Mouse (Mus musculus) embryonic facial prominence, embryonic 14.5 days (tissue): ENCODE results near the gene Acacb. TPM values are rescaled to one million over a fixed set of nuclear protein-coding genes. Genes with fewer than 3 reads are reported as not detected.

ENCODE experiments used
- ATAC-seq: fragments of 200-750 bp; cut with Nextera tagmentation; 2 replicates; pipeline ENCODE4 v1.8.0; 2017; ENCODE audit warnings: low read depth, moderate number of reproducible peaks, moderate TSS enrichment
- DNase-seq: peaks from one replicate; pipeline ENCODE4 v3.0.0-alpha.2; 2015; ENCODE audit warnings: low spot score
- H3K27ac ChIP-seq: fragments of 300-500 bp; sonication (generic); replicated peaks from 2 replicates; pipeline ENCODE4 v1.5.1; 2014; ENCODE audit warnings: low read depth, mild to moderate bottlenecking, low read length, moderate library complexity
- H3K27me3 ChIP-seq: fragments of 300-500 bp; sonication (generic); replicated peaks from 2 replicates; pipeline ENCODE4 v1.6.1; 2014; ENCODE audit warnings: low read length; ENCODE audit not compliant: control insufficient read depth, insufficient read depth
- H3K36me3 ChIP-seq: fragments of 300-500 bp; sonication (generic); 2 replicates; pipeline ENCODE4 v1.6.1; 2014; ENCODE audit warnings: low read length, mixed read lengths; ENCODE audit not compliant: control insufficient read depth, insufficient read depth
- H3K4me1 ChIP-seq: fragments of 300-500 bp; sonication (generic); 2 replicates; pipeline ENCODE4 v1.6.1; 2014; ENCODE audit warnings: antibody characterized with exemption, low read length; ENCODE audit not compliant: control insufficient read depth, insufficient read depth
- H3K4me2 ChIP-seq: fragments of 300-500 bp; sonication (generic); 2 replicates; pipeline ENCODE4 v1.6.1; 2014; ENCODE audit warnings: low read depth, mild to moderate bottlenecking, low read length, moderate library complexity, mixed read lengths
- H3K4me3 ChIP-seq: fragments of 300-500 bp; sonication (generic); 2 replicates; pipeline ENCODE4 v1.5.1; 2014; ENCODE audit warnings: low read depth, mild to moderate bottlenecking, low read length
- H3K9ac ChIP-seq: fragments of 300-500 bp; sonication (generic); 2 replicates; pipeline ENCODE4 v1.6.1; 2014; ENCODE audit warnings: low read depth, mild to moderate bottlenecking, low read length, moderate library complexity, mixed read lengths
- H3K9me3 ChIP-seq: fragments of 300-500 bp; sonication (generic); 2 replicates; pipeline ENCODE4 v1.6.1; 2016; ENCODE audit warnings: low read length; ENCODE audit not compliant: control insufficient read depth
- WGBS: fragments of 180-500 bp; shearing (Covaris S2); extraction: QIAGEN DNeasy Blood & Tissue Kit; methylation state at CpG from one replicate; pipeline ENCODE4 v1.1.7; 2014; 5-methylcytosine and 5-hydroxymethylcytosine counted together
- polyA plus RNA-seq: library from polyadenylated mRNA; unstranded; fragments of >200 nt; fragmentation: Nextera tagmentation; extraction: Ambion mirVana; gene quantifications from 2 replicates; pipeline ENCODE4 v1.2.1, GENCODE M21; 2014

The Acacb gene
- polyA plus RNA-seq, 1 experiment from 2014 or later = 2.4 TPM

GRCm38 (mm10) chr5:114279382-114280143, 133.2 kb downstream of the Acacb start:
- H3K9me3 ChIP-seq = no peaks in the 10 kb centered on the region
- no peak overlapping the region for H3K27ac ChIP-seq
- no peaks in the 10 kb centered on the region for H3K36me3 ChIP-seq
- no peak overlapping the region for H3K4me3 ChIP-seq
- H3K4me1 ChIP-seq = no peaks in the 10 kb centered on the region
- H3K27me3 ChIP-seq = peaks cover 40% of the 10 kb centered on the region
- ATAC-seq (peak; percentile 56), DNase-seq (peak; percentile 35)
- 51% methylated on average over 12 of the region's 12 CpGs for WGBS
- no peak overlapping the region for H3K4me2 ChIP-seq
- H3K9ac ChIP-seq = no peak overlapping the region

GRCm38 (mm10) chr5:114282346-114282745, 136.0 kb downstream of the Acacb start:
- Histone ChIP-seq H3K9me3 (no peaks in the 10 kb centered on the region), H3K9ac (no peak overlapping the region), H3K4me2 (no peak overlapping the region), H3K27ac (no peak overlapping the region), H3K27me3 (peaks cover 12% of the 10 kb centered on the region), H3K36me3 (no peaks in the 10 kb centered on the region), H3K4me3 (no peak overlapping the region), H3K4me1 (no peaks in the 10 kb centered on the region)
- ATAC-seq = no peak
- DNase-seq = no peak
- 54% methylated on average over 6 of the region's 6 CpGs for WGBS

- H3K9me3 ChIP-seq = no peaks in the 10 kb centered on the region
- H3K27me3 ChIP-seq = peaks cover 3% of the 10 kb centered on the region; the same call in 1 of the 2 replicates
- no peak overlapping the region for H3K4me2 ChIP-seq
- 39% methylated on average over 13 of the region's 13 CpGs for WGBS
- no peak overlapping the region for H3K27ac ChIP-seq
- no peaks in the 10 kb centered on the region for H3K36me3 ChIP-seq
- no peak overlapping the region for H3K4me3 ChIP-seq
- DNase-seq = peak; percentile 58
- no peak overlapping the region for H3K9ac ChIP-seq
- no peaks in the 10 kb centered on the region for H3K4me1 ChIP-seq
- ATAC-seq = peak; percentile 48; the same call in 1 of the 2 replicates
These were observed 138.5 kb downstream of the Acacb start for GRCm38 (mm10) chr5:114284604-114285397.

- DNase-seq (no peak), ATAC-seq (no peak)
- Histone ChIP-seq H3K27me3 (peaks cover 3% of the 10 kb centered on the region; the same call in 1 of the 2 replicates), H3K27ac (no peak overlapping the region), H3K9me3 (no peaks in the 10 kb centered on the region), H3K4me2 (no peak overlapping the region), H3K4me3 (no peak overlapping the region), H3K9ac (no peak overlapping the region), H3K36me3 (no peaks in the 10 kb centered on the region), H3K4me1 (no peaks in the 10 kb centered on the region)
- WGBS = 45% methylated on average over 3 of the region's 3 CpGs
These were observed 139.0 kb downstream of the Acacb start for GRCm38 (mm10) chr5:114285398-114285700.

- Histone ChIP-seq H3K27me3 (no peaks in the 10 kb centered on the region), H3K4me1 (no peaks in the 10 kb centered on the region), H3K4me3 (no peak overlapping the region), H3K9ac (no peak overlapping the region), H3K27ac (no peak overlapping the region), H3K4me2 (no peak overlapping the region), H3K36me3 (no peaks in the 10 kb centered on the region), H3K9me3 (no peaks in the 10 kb centered on the region)
- ATAC-seq (no peak), DNase-seq (no peak)
- 75% methylated on average over 4 of the region's 4 CpGs for WGBS
These were observed 139.8 kb downstream of the Acacb start for GRCm38 (mm10) chr5:114286102-114286501.

GRCm38 (mm10) chr5:114286872-114287571, 140.7 kb downstream of the Acacb start:
- Histone ChIP-seq H3K9me3 (no peaks in the 10 kb centered on the region), H3K4me2 (no peak overlapping the region), H3K4me1 (no peaks in the 10 kb centered on the region), H3K9ac (no peak overlapping the region), H3K27me3 (no peaks in the 10 kb centered on the region), H3K27ac (no peak overlapping the region), H3K4me3 (no peak overlapping the region), H3K36me3 (no peaks in the 10 kb centered on the region)
- no peak for ATAC-seq
- DNase-seq = no peak
- 77% methylated on average over 16 of the region's 16 CpGs for WGBS

GRCm38 (mm10) chr5:114288396-114288795, 142.1 kb downstream of the Acacb start:
- Histone ChIP-seq H3K4me1 (no peaks in the 10 kb centered on the region), H3K9me3 (no peaks in the 10 kb centered on the region), H3K27ac (no peak overlapping the region), H3K4me2 (no peak overlapping the region), H3K4me3 (no peak overlapping the region), H3K9ac (no peak overlapping the region), H3K27me3 (no peaks in the 10 kb centered on the region), H3K36me3 (no peaks in the 10 kb centered on the region)
- DNase-seq = no peak
- 74% methylated on average over 5 of the region's 5 CpGs for WGBS
- no peak for ATAC-seq

- Histone ChIP-seq H3K27ac (no peak within 1 kb of the TSS), H3K4me3 (no peak within 1 kb of the TSS), H3K4me2 (no peak within 1 kb of the TSS), H3K4me1 (no peaks in the 10 kb centered on the region), H3K9me3 (no peaks in the 10 kb centered on the region), H3K36me3 (no peaks in the 10 kb centered on the region), H3K27me3 (no peaks in the 10 kb centered on the region), H3K9ac (no peak within 1 kb of the TSS)
- DNase-seq (peak; percentile 56), ATAC-seq (peak; percentile 74; the same call in 1 of the 2 replicates)
- WGBS = 46% methylated on average over 13 of the region's 13 CpGs
These were observed 142.5 kb downstream of the Acacb start, which contains the start of gene Myo1h for GRCm38 (mm10) chr5:114288874-114289273. Gene Myo1h (plus strand): TSS chr5:114289166.
